Mouse (Mus musculus): ENCODE data around the gene Ap2m1. TPM values are rescaled to one million over a fixed set of nuclear protein-coding genes. Genes with fewer than 3 reads are reported as not detected.

Ap2m1 gene
- polyA plus RNA-seq, 1 experiment = 488 TPM

DNA sequence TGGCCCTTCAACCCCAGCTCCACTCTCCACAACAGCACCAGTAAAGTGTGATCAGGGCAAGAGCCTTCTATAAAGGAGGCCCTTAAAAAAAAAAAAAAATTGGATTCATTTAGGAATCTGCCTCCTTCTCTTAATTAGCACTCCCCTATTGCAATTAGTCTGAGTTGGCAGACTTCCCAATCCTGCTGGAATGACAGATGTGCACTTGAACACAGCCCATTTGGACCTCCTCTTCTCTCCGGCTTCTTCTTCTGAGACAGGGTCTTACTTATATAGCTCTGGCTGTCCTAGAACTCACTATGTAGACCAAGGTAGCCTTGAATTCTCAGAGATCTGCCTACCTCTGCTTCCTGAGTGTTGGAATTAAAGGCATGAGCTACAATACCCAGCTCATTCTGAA is 5.9 kb upstream of the Ap2m1 start:
- no peak for DNase-seq (ENCODE audit: low spot score)

DNA sequence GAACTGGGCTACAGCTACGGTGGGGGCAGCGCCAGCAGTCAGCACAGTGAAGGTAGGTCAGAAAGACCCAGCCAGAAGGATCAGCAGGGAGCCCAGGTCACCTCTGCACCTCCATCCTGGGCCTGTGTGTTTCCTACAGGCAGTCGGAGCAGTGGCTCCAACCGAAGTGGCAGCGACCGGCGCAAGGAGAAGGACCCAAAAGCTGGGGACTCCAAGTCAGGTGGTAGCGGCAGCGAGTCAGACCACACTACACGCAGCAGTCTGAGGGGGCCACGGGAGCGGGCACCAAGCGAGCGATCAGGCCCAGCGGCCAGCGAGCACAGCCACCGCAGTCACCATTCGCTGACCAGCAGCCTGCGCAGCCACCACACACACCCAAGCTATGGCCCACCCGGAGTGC is 4.3 kb upstream of the Ap2m1 start:
- no peak for DNase-seq (ENCODE audit: low spot score)

DNA sequence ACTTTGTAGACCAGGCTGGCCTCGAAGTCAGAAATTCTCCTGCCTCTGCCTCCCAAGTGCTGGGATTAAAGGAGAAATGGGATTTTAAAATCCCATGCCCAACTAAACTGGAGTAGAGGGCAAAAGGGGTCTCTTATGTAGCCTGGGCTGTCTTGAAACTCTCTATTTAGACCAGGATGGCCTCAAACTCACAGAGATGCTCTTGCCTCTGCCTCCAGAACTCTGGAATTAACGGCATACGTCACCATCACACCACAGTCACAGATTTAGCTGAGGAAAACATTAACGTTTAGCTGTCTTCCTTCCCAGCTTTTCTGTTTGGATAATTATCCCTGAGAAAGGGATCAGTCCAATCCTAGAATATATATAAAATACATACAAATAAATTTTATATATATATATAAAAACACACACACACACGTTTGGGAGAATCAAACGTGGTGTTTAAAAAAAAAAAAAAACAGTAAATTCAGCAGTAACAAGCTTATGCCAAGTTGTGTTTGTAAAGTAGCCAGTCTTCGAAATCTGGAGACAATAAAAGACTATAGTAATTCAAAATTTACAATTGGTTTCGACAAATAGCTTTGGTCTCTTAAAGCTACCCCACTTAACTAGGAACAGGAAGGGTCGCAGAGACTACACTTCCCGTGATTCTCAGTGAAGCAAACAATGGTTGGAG is 522 bp upstream of the Ap2m1 start:
- no peak for DNase-seq (ENCODE audit: low spot score)

DNA sequence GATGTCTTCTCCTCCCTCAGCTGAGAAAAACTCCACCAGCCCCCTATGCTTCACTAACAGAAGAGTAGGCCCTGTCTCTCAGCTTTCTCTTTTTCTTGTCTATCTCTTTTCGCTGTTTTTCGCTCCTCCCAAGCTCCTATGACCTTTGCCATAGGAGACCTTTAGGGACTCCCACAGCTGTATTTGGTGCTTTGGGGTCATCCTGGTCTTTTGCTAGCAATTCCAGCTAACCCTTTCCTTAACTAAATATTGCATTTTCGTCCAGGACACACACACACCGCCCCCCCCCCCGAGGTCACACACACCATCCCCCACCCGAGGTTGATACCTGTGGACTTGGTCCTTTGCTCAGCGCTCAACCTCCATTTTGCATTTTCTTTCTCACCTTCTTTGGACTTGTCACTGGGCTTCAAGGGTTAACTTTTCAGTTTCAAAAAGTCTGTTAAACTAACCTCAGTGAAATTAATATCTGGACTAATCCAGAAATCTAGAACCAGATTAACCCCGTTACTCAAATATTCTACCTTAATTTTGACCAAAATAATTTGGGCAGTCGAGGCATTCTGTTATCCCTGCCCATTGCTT is 895 bp downstream of the Ap2m1 start:
- DNase-seq (ENCODE audit: low spot score) = no peak

GRCm38 (mm10) chr16:20537071-20537471 is 1.8 kb downstream of the Ap2m1 start:
- DNase-seq (ENCODE audit: low spot score) = no peak

GRCm38 (mm10) chr16:20537601-20538320 is 2.5 kb downstream of the Ap2m1 start:
- DNase-seq (ENCODE audit: low spot score) = no peak

DNA sequence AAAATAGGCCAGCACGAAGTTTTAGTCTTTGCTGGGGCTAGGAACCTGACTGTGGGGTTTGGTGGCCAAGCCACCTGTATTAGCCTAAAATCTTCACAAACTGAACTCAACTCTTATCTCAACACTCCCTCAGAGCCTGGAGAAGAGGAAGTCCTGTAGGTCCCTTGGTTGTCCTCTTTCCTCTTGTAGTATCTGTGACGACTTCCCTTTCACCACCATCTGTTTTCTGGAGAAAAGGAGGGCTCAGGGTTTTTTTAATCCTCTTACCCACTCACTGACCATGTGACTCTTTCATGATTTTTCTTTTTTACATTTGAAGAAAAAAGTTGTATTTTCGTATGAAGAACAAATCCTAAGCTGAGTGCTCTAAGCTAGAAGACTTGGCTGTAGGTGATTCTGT is 4.4 kb downstream of the Ap2m1 start:
- no peak for DNase-seq (ENCODE audit: low spot score)

DNA sequence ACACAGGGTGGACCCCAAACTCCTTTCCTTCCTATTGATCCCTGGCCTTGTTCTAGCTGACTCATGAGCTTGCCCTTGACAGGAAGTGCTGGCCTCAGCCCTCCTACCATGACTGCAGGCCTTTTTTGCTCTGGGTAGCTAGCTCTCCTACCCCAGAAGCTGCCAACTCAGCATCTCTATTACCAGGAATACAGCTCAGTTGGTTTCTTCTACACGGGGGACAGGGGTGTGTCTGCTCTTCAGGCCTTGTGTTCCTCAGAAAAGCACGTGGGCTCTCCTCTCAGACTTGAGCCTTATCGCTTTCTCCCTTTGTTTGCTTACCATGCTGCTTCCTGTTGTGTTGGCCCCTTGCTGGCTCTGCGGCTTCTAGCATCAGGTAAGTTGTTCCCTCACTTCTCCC is 5.2 kb downstream of the Ap2m1 start:
- DNase-seq (ENCODE audit: low spot score) = no peak

GRCm38 (mm10) chr16:20545696-20546095 is 10.4 kb downstream of the Ap2m1 start:
- no peak for DNase-seq (ENCODE audit: low spot score)

DNA sequence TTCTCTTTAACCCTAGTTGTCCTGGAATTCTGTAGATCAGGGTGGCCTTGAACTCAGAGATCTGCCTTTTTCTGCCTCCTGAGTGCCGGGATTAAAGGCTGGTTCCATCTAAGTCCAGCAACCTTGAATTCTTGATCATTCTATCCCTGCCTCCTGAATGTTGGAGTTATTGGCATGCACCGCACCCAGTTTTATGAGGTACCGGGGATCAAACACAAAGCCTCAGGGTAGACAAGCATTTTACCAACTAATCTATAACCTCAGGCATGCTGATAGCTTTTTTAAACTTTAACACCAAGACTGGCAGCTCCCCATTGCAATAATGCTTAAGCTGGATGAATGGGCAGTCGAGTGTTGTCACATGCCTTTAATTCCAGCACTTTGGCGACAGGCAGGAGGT is 12.1 kb downstream of the Ap2m1 start:
- no peak for DNase-seq (ENCODE audit: low spot score)

DNA sequence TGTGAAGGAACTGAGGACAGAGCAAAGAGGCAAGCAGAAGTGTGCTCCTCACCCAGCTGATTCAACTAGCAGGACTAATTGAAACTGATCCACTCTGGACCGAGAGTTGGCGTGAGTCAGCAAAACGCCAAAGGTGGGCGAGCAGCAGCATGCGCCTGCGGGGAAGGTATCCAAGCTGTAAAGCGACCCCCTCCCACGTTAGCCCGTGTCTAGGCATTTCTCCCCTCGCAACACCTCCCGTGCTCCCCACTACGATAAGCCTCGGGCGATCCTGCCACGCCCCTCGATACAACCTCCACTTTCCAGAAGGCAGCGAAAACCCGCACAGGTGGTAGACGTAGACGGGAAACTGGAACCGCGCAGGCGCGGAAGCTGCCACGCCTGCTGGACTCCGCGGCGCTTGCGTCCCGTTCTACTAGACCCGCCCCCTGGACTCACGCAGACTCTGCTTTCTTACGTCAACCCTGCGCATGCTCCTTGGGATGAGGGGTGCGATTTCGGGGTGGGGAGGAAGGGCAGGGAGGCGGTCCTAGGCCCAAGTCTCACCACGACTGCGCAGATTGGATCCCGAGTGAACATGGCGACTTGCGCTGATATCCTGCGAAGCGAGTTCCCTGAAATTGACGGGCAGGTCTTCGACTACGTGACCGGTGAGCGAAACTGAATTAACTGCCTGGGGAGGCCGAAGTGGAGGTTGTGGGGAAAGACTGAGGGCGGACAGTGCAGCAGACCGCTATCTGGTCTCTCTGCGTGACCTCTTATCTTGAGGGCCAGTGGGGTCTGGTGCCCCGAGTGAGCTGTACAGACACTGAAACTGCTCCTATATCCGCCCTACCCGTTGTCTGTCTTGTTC is 13.0 kb downstream of the Ap2m1 start, which contains the start of gene Abcf3:
TSS of gene Abcf3 (plus strand) at position 482 of the 853 bp plus-strand sequence.
- DNase-seq (ENCODE audit: low spot score) = peak; percentile 86

- no peak for DNase-seq (ENCODE audit: low spot score)
Observed at GRCm38 (mm10) chr16:20549161-20549560, 13.9 kb downstream of the Ap2m1 start.

DNA sequence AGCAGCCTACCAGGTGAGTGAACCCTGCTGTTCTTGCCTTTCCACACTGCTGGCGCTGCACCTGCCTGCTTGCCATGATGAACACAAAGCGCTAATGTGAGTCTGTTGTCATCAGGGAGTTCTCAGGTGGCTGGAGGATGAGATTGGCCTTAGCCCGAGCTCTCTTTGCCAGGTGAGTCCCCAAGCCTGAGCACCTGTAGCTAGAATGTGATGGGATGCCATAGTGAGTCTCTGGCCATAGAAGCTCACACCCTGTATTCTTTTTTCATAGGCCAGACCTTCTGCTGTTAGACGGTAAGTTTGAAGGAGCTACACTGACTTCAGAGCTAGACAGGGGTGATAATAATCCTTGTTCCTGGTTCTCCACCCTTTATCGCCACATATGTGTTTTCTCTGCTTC is 16.4 kb downstream of the Ap2m1 start:
- no peak for DNase-seq (ENCODE audit: low spot score)

GRCm38 (mm10) chr16:20552594-20552993 is 17.3 kb downstream of the Ap2m1 start:
- no peak for DNase-seq (ENCODE audit: low spot score)

DNA sequence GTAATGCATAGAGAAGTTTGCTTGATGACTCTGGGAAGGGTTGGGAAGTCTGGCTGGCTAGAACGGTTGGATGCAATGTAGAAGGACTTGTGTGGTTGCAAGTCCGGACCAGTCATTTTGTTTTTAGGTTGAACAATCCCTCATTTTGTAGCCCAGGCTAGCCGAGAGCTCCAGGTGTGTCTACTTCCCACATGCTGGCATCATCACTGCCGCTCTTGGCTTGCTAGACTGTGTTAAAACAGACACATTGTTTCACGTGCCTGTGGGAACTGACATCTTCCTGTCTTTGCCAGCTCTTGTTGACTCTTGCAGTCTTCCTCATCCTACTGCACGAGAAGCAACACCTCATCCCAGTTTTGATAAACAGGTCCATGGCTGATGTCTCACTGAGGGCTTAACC is 19.7 kb downstream of the Ap2m1 start:
- no peak for DNase-seq (ENCODE audit: low spot score)

DNA sequence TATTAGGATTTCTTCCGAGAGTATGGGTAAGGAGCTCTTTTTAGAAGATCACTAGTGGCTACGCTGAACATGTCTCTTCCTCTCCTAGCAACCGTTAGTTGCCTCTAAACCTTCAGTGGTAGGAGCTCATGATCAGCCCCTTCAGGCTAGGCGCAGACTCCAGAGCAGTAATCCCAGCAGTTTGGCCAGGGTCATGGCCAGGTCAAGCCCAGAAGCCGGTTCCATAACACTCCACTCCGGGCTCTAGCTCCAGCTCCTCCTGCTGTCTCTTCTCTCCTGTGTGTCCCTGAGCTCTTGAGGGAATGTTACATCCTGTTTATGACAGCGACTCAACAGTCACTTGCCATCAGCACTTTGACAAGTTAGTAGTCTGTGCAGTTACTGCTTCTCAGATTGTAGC is 22.1 kb downstream of the Ap2m1 start:
- no peak for DNase-seq (ENCODE audit: low spot score)

DNA sequence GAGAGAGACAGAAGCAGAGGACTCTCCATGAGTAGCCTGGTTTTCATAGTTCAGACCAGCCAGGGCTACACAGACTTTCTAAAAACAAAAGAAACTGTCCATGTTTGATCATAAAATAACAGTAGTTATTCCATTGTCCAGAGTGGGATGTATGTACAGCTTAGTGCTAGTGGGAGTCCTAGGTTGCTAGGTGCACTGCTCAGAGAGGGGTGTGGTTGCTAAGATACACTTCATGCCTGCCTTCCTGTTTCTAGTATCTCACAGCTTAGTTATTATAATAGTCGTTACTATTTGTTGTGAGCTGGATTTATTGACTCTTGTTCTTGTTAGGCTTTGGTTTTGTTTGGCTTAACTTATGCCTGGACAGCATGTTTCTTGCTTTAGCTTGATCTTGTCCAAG is 29.8 kb downstream of the Ap2m1 start:
- no peak for DNase-seq (ENCODE audit: low spot score)

DNA sequence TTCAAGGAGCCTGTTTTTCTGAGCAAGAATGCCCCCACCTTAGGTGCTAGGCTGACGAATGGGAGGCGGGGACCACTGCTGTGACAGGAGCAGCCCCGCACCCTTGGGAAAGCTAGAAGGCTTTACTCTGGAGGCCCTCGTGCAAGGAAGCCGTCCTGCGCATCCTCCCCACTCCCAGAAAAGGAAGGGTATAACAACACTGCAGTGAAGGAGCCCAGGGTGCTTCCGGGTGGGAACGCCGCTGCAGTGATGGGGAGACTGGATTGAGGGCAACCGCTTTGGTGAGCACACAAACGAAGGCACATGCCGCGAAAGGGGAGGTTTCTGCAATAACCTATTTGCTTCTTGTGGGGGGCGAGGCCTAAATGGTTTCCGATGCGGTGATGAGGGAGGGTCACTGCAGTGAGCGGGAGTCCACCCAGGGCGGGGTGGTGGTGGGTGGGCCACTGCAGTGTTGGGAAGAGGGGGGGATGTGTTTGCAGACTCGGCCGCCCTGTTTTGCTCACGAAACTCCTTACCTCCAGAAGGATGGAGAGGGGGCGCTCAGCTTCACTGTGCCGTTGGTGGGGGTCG is 54.2 kb downstream of the Ap2m1 start, which contains the start of gene Vwa5b2:
TSS of gene Vwa5b2 (plus strand) at position 106 of the 573 bp plus-strand sequence.
- DNase-seq (ENCODE audit: low spot score) = no peak

- DNase-seq (ENCODE audit: low spot score) = no peak
Observed at GRCm38 (mm10) chr16:20589939-20590679, 54.8 kb downstream of the Ap2m1 start.

DNA sequence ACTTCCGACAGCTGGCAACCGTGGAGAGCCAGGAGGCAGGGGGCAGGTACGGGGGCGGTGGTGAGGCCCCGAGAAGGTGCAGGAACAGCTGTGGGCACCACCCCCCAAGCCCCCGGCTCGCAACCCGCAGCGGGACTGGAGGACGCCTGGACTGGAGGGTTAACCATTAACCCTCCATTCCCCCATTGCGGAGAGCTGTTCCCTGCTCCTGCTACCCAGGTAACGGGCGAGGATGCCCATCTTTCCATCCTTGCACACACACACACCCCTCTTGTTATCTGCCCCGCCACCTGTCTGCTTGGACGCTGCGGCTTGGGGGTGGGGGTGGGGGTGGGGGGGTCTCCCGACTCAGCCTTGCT is 55.4 kb downstream of the Ap2m1 start:
- DNase-seq (ENCODE audit: low spot score) = no peak

GRCm38 (mm10) chr16:20591076-20591705 is 55.9 kb downstream of the Ap2m1 start:
- DNase-seq (ENCODE audit: low spot score) = no peak

Data from urinary bladder, adult 2 months (tissue).